Mouse (Mus musculus): ENCODE measurements around the gene Hsdl1.
A peak's percentile ranks its signal among the peaks of the same experiment; 100 is the strongest.

Gene Hsdl1

DNA sequence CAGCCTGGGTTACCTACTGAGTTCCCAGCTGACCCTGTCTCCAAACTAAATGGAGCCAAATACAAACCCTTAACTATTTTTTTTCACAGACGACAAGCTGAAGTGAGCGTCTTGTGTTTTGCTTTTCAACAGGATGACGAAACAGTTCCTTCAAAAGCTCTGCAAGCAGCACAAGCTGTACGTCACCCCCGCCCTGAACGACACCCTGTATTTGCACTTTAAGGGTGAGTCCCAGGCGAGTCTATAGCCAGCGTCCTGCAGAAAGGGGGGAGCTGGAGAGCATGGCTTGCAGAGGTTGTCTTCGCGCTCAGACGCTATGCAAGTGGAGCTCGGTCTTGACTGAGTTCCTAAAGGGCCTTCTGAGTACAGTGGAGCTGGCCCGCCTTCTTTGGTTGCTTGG, 4.1 kb upstream of the Hsdl1 start:
- DNase-seq (ENCODE audit: low read depth), result no peak

DNA sequence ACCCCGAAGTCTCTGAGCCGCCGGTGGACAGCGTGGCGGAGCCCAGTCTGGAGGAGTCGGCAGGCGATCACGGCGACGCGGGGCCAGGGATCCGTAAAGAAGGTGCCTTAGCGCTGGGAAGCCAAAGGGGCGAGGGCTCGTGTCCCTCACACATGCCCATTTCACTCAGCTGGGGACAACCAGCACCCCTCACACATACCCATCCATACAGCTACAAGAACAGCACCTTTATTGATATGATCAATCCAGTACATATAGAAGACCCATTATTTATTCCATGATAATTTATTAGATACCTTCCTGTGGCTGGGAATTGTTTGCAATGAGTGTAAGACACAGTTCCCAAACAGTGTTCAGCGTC, 363 bp upstream of the Hsdl1 start:
- no peak for DNase-seq (ENCODE audit: low read depth)

DNA sequence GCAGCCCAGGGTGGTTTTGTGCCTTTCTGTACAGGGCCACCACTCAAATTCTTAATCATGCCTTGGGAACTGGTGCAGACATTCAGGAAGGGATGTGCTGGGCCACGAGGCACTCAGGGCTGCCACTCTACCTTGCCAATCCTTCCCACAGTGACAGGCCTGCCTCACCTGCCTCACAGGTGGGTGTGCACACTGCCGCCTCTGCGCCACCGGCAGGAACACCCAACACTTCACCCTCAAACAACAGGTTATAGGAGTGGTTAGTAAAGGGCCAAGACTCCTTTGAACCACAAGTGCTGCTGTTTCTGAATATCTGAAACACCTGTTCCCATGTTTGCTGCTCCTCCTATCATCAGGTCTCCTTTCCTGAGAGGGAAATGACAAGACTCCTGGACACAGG, 2.6 kb downstream of the Hsdl1 start:
- DNase-seq (ENCODE audit: low read depth), result no peak

DNA sequence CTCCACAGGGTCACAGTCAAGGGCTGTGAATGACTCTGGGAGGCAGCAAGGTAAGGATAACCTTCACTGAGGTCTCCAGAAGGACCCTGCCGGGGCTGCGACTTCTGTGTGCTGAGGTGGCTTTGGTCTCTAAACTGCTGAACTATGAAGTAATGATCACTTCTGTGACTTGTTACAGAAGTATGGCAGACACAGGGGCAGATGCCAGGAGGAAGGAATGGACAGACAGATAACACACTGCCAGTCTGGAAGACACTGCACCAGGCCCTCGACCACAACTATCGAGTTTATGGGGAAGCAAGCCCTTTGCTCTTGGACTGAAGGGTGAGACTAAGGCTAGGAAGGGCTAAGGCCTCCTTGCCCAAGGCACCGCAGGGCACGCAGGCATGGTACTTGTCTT, 3.8 kb downstream of the Hsdl1 start:
- no peak for DNase-seq (ENCODE audit: low read depth)

DNA sequence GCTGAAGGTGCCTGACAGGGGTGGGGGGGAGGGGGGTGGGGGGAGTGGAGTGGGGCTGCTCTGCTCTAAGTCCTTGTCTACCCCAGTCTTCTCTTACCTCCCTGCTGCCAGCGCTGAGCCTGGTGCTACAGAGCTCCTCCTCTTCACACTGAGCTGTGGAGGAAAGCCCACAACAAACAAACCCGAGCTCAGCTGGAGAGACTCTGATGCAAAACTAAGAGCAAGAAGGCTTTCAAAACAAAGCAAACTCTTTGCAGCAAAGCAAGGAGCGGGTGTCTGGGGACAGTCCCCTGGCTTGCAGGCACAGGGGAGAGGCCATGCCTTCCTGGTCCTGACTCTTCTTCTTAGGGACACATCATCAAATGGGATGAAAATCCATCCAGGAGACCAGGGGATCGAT, 5.1 kb downstream of the Hsdl1 start:
- peak; percentile 88 for DNase-seq (ENCODE audit: low read depth)

DNA sequence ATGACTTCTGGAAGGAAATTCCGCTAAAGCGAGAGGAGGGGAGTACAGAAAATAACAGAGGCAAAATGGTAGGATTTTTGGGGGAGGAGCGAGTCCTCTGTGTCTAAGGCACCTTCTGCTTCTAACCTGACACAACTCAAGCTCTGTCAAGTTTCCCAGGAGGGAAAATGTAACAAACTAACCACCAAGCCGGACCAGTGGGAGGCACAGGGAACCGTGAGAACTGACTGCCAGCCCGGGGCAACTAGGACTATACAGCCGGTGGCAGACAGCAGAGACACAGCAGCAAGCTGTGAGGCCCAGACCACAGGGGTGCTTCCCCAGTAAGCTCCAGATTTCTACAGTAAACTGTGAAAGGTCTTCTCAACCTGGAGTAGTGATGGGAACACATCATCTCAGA, 6.0 kb downstream of the Hsdl1 start:
- no peak for DNase-seq (ENCODE audit: low read depth)

DNA sequence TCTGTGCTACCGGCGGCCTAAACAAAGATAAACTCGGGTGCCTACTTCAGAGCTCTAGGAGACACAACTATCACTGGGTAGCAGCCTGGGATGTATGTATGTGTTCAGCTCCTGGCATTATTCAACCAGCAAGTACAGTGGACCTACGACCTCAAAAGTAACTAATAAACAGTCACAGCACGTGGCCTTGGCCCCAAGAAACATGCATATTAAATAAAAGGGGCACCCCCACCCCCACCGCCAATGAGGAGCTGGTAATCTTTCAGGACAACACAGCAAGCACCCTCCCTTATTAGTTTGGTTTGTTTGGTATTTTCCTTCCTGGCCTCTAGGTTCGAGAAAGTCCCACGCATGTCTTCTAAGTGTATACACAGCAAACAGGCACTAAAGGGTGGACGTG, 6.7 kb downstream of the Hsdl1 start:
- no peak for DNase-seq (ENCODE audit: low read depth)

DNA sequence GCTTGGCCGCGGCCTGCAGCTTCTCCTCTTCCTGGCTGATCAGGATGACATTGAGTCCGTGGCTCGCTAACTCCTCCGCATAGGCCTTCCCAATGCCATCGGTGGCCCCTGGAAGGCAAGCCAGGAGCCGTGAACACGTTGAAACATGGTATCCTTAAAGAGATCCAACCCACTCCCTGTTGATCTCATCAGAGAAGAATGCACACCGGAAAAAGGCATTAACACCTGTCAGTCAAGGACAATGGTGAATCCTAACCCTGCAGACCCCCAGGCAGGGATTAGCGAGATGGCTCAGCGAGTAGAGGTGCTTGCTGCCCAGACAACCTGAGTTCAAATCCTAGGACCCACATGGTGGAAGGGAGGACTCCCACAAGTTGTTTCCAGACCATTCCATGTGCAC, 8.6 kb downstream of the Hsdl1 start:
- no peak for DNase-seq (ENCODE audit: low read depth)

DNA sequence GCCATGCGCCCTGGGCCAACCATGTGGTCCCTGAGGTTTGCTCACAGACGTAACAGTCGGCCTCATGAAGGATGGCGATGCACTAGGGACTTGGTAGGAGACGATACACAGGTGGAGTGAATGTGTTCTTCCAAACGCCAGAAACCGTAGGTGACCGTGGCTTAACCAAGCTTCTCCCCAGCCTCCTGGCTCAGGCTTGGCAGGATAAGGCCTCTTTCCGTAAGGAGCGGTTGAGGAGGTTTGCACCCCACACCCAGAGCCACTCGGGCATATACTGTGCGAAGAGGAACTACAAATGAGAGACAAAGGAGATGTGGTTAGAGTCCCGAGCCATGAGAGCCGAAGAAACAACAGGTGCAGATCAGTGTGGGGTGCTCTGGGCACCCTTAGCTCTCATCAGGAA, 11.1 kb downstream of the Hsdl1 start:
- no peak for DNase-seq (ENCODE audit: low read depth)

DNA sequence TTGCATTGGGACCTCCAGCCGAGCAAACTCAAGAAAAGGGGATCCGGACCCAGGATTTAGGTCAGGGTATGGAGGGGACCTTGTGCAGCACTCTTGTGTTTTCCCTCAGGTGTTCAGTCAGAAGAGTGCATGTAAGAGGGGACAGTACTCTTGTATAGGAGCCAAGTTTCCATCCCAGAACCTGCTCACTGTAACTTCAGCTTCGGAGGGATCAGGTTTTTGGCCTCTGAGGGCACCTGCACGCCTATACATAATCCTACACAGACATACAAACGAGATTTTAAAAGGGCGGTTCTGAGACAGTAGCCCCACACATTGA, 15.6 kb downstream of the Hsdl1 start:
- DNase-seq (ENCODE audit: low read depth), result no peak

DNA sequence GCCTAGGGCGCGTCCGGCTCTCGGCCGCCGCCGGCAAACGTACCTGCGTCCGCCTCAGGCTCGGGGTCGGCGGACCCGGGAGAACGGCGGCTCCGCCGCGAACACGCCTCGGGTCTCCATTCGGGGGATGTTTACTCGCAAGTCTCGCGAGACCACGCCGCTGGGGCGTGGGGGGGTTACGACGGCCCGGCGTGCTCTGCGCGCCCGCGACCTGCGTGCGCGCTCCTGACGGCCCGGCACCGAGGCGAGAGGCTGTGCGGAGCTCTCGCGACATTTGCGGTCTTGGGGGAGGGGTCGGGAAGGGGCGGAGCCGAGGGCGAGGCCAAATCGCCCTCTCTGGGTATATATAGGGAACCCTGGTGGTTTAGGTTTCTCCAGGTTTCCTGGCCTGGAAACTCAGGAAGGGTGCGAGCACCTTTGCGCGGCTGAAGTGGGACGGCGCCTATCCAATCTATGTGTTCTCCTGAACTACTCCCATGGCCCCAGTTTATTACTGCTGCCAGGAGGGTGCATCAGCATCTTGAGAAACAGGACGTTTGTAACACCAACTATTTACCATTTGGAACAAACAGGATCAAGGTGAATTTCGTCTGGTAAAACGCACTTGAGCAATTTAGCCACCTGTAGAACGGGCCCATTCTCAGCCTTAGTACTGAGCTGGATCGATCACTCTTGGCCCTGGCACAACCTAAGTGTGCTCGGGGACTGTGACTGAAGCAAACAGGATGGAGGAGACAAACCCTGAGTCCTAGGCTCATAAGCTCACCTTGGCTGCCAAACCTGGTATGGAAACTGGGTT, 16.2 kb downstream of the Hsdl1 start, which contains the start of gene Mbtps1:
Mbtps1 (minus strand) TSS at position 133 of the 799 bp plus-strand sequence.
- peak; percentile 99 for DNase-seq (ENCODE audit: low read depth)

DNA sequence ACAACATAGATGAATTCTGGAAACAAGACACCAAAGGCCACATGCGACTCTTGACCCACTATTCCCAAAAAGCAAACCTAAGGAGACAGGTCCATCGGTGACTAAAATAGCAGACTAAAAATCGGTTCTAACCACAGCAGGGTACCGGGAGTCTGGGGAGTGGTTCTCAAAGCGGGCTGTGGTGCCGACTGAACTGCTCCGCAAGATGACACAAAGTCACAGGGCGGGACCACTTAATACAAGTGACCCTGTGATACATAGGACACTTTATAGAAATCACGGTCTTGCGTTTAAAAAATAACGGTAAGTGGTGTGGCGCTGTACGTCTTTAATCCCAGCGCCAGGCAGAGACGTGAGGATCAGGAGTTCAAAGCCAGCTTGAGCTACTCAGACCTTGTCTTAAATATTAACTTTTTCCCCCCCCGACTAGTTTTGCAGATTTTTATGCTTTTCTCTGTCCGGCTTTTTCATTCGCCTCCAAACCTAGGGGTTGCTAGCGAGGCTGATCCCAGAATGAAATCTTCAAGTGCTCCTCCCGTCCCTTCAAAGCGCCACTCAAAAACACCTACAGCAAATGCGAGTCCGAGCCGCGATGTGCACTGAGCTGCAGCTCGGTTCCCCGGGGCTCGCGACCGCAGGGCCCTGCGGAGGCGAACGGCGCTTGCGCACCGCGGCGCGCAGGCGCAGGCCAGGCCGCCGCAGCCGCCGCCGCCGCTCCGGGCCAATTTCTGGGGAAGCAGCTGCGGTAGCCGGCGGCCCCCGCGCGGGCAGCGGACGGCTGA, 17.0 kb downstream of the Hsdl1 start:
- no peak for DNase-seq (ENCODE audit: low read depth)

DNA sequence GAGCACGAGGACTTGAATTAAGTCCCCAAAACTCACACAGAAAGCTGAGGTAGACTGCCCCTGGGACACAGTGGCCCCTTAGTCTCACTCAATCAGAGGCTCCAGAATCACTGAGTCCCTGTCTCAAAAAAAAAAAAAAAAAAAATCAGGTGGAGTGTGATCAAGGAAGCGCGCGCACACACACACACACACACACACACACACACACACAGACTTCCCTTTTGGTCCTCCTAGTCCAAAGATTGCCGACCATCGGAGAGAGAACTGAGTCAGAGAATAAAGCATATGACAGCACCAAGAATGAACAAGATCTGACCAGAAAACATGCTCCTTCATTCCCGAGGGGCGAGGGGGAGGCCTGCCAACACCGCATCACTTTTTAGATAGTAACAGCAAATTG, 17.9 kb downstream of the Hsdl1 start:
- DNase-seq (ENCODE audit: low read depth), result no peak

DNA sequence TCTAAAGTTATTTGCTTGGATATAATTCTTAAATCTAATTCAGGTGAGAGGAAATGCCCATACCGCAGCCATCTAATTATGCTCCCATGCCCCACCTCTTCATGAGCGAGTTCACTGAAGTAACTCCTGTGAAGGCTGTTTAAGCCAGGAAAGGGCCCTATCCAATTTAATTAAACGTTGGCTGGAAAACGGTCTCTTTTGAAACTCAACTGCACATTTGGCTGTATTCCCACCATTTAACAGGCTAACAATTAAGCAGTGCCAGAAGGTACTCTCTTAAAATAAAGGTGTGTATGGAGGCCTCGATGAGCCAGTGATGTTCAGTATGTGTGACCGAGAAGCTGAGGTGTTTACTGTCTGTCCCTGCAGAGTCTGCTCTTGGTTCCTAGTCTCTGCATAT, 19.1 kb downstream of the Hsdl1 start:
- no peak for DNase-seq (ENCODE audit: low read depth)

DNA sequence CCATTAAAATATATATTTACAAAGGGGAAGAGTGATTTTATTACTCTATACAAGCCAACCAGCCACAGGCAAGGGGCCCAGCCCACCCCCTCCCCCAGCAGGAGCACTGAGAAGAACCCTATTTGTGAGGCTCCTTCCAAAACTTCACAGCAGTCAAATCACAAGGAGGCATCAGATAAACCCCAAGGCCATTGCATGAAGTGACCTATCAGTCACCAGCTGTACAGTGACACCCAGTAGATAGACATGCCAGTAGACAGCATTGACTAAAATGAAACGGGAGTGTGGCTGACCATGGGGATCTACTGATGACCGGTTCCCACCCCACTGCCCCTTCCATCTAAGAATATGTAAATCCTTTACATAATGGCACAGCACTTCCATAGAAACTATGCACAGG, 22.0 kb downstream of the Hsdl1 start:
- DNase-seq (ENCODE audit: low read depth), result no peak

DNA sequence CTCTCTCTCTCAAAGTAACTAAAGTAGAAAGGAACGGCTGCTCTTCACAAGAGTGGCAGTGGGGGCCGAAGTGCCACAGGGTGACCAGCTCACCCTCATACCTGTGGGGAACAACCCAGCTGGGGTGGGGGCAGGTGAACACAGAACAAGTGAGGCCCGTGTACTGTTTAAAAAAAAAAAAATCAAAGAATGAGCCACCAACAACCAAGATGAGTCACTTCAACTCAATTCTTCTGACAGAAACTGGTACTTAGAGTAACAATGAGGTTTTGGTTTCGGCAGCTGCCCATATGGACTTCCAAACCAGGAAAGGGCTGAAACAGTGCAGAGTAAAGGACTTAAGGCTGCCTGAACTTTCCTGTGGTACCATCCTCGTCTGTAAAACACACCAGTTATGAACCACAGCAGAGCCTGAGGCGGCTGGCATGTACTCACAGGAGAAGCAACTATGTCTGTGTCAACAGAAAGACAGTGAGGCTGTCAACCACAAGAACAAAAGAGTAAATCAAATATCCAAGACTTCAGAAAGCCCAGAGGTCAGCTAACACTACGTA, 26.3 kb downstream of the Hsdl1 start:
- no peak for DNase-seq (ENCODE audit: low read depth)

DNA sequence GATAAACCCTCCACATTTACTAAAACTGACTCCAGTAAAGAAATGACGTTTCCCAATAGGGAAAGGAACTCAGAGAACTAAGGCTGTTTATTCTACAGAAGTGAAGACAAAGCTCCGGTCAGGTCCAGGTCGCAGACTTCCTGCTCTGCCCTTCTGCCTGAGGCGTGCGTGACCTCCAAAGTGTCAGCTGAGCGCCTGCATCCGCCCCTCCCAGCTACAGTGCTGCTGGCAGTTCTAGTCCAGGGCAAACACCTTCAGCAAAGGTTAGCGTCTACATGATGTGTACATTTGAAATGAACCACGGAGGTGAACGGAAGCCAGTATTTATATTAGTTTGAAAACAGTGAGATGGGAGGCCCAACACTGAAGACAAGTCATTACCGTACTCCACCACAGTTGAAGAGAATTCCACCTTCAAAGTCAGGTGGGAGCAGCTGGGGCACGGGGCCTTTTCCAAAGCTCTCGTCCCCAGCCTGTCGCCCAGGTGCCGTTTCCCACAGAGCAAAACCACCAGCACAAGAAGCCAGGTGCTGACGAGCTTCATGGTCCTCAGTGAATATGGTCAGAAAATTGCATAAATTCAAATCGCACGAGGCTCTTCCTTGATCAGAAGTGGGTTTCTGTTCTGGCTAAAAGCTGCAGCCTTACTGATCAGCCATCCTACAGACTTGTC, 27.8 kb downstream of the Hsdl1 start:
- peak; percentile 46 for DNase-seq (ENCODE audit: low read depth)

DNA sequence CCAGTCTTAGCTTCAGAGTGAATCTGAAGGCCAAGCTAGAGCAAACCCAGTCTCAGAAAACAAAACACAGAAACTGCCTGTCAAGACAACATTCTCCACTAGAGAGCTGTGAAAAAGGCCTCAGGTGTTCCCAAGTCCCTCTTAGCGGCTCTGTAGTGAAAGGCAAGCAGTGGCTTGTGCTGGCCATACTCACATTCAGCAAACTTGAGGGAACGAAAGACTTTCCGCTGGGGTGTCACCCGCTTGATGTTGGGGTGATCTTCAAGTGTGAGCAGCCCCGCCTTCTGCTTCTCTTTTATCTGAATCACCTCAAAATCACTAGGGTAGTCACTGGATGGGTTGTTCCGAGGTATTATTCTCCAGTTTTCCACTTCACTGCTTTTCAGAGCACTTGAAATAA, 29.2 kb downstream of the Hsdl1 start:
- DNase-seq (ENCODE audit: low read depth), result peak; percentile 60

DNA sequence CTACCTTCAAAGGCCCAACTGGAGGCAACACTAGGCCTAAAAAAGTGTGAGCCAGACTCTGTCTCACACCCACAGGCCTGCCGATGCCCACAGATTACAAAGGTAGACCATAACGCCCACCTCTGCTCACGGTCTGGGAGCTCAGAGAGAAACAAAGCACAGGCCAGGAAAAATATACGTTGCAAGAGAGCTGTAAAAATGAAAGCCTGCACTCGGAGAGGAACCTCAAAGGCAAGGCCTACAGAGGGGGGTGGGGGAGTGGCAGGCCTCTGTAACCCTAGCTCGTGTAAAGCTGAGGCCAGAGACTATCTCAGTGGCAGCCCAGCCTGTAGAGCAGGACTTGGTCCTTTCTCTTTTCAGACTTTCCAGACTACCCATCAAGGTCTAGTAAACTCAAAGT, 29.8 kb downstream of the Hsdl1 start:
- DNase-seq (ENCODE audit: low read depth), result peak; percentile 54

DNA sequence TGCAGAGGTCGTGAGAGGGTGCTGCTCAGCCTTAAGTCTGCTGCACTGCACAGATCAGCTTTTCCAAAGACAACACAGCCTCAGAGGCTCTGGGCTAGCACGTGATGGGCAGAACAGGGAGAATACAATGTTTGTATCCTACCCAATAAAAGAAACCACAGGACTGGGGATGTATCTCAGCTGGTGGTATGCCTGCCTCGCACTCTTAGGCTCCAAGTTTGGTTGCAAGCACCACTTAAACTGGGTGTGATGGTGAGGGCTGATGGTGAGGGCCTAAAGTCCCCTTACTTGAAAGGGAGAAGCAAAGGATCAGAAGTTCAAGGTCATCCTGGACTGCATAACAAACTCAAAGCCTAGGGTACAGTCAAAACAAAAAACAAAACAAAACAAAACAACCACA, 30.4 kb downstream of the Hsdl1 start:
- no peak for DNase-seq (ENCODE audit: low read depth)

DNA sequence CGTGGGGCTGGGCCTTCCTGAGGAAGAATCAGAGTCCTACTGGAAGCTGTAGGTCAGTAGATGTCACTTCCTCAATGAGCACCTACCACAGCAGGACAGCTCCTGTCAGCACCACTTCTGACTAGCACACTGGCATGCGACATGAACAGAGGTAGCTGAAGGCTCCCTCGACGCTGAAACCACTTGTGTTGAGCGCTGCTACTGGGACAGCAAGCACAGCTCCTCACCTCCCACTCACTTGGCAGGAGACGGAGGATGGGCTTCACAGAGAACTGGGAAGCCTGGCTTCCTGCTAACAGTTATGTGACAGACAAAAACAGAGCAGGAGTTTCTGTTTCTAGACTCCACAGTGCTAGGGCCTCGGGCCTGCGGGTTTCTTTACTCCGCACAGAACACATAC, 43.0 kb downstream of the Hsdl1 start:
- DNase-seq (ENCODE audit: low read depth), result no peak

DNA sequence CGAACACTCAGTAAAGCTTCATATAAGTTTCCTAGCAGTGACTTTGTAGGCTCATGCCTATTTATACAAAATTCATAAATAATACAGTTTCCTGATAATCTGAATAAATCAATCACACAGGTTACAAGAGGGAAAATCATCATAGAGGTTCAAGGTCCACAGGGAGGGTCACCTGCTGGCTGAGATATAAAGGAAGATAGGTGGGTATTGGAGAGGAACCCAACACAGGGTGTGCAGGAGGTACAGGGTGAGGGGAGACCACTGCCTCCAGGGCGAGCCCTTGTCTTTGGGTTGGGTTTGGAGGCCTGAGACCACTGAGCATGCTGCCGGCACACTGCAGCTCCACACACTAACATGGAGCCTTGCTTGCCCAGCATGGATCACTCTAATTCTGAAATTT, 43.6 kb downstream of the Hsdl1 start:
- no peak for DNase-seq (ENCODE audit: low read depth)

DNA sequence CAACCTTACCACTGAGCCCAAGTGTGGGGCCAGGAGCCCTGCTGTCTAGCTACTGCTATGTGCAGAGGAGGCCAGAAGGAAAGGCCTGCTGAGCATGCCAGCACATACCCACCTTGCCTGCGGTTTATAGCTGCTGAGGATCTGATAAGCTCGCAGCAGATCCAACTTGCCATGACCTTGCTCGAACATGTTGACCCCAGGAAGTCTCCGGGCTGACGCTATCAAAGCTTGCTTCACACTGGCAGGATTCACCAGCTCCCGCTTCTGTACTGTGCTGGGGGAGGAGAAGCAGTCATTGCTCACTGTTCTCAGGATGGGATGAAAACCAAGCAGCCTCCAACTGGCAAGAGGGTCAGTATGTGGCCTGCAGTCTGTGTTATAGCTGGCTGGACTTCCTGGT, 44.0 kb downstream of the Hsdl1 start:
- DNase-seq (ENCODE audit: low read depth), result no peak

All from naive thymus-derived CD4-positive, alpha-beta T cell, adult 2 months (primary cell).